Mouse (Mus musculus) pancreas, adult 10 weeks (tissue): Measurements from ENCODE around the gene Gm5725. TPM values are rescaled to one million over a fixed set of nuclear protein-coding genes. Genes with fewer than 3 reads are reported as not detected.

Experiments used
- polyA plus RNA-seq: library from polyadenylated mRNA; stranded (reverse); fragments of 350-450 nt; fragmentation: Illumina TruSeq; extraction: RNeasy Lipid Tissue Mini Kit (QIAGEN cat#74804); gene quantifications from one replicate; pipeline ENCODE4 v1.2.3, GENCODE M21; 2015; ENCODE audit warnings: low read depth, low replicate concordance; ENCODE audit not compliant: insufficient read depth

Gene Gm5725
- not detected for polyA plus RNA-seq

GRCm38 (mm10) chr7:21844167-21844566 lies at the start of gene Gm5725:
TSS of gene Gm5725 (minus strand) at chr7:21844267.

GRCm38 (mm10) chr7:21832051-21832450 lies 12.0 kb downstream of the Gm5725 start, which contains the start of gene Vmn1r135:
TSS of gene Vmn1r135 (plus strand) at chr7:21832351.

GRCm38 (mm10) chr7:21796628-21797027 lies 47.4 kb downstream of the Gm5725 start, which contains the start of gene Gm4177:
TSS of gene Gm4177 (minus strand) at chr7:21796728.

Other genes with a start within 250 kb of the Gm5725 start
- gene Vmn1r132, start 230.2 kb downstream of the Gm5725 start, polyA plus RNA-seq = not detected
- not detected for gene Gm4175, start 82.8 kb downstream of the Gm5725 start, polyA plus RNA-seq
- not detected for gene Gm4177, start 47.5 kb downstream of the Gm5725 start, polyA plus RNA-seq
- gene Vmn1r135, start 11.9 kb downstream of the Gm5725 start, polyA plus RNA-seq = not detected
- not detected for gene Gm5891, start 77.0 kb upstream of the Gm5725 start, polyA plus RNA-seq
- gene Vmn1r137, start 150.3 kb upstream of the Gm5725 start, polyA plus RNA-seq = not detected
- gene Vmn1r138, start 184.6 kb upstream of the Gm5725 start, polyA plus RNA-seq = not detected
- gene Gm6176, start 212.0 kb upstream of the Gm5725 start, polyA plus RNA-seq = not detected
- not detected for gene Vmn1r139, start 224.8 kb upstream of the Gm5725 start, polyA plus RNA-seq